Mouse (Mus musculus): ENCODE results near the gene Cd3eap.

Gene Cd3eap

GRCm38 (mm10) chr7:19362276-19362675 lies 3.0 kb upstream of the Cd3eap start:
- no peak for DNase-seq (ENCODE audit: low spot score in 2 of 2)

GRCm38 (mm10) chr7:19361720-19362119 lies 2.4 kb upstream of the Cd3eap start:
- peak; percentile 83 to 88 for DNase-seq (ENCODE audit: low spot score in 2 of 2)

- DNase-seq (ENCODE audit: low spot score in 2 of 2): peak; percentile 92 to 94
These were observed 1.7 kb upstream of the Cd3eap start for GRCm38 (mm10) chr7:19360944-19361343.

GRCm38 (mm10) chr7:19359892-19360641 lies 784 bp upstream of the Cd3eap start:
- peak; percentile 80 to 84 for DNase-seq (ENCODE audit: low spot score in 2 of 2)

GRCm38 (mm10) chr7:19358634-19359033 lies 649 bp downstream of the Cd3eap start:
- DNase-seq (ENCODE audit: low spot score in 2 of 2): no peak

- DNase-seq (ENCODE audit: low spot score in 2 of 2): no peak
These were observed 1.6 kb downstream of the Cd3eap start for GRCm38 (mm10) chr7:19357381-19358375.

- DNase-seq (ENCODE audit: low spot score in 2 of 2): no peak
These were observed 3.0 kb downstream of the Cd3eap start for GRCm38 (mm10) chr7:19356311-19356710.

- DNase-seq (ENCODE audit: low spot score in 2 of 2): no peak
These were observed 4.3 kb downstream of the Cd3eap start for GRCm38 (mm10) chr7:19354991-19355390.

- no peak for DNase-seq (ENCODE audit: low spot score in 2 of 2)
These were observed 9.1 kb downstream of the Cd3eap start for GRCm38 (mm10) chr7:19350221-19350620.

GRCm38 (mm10) chr7:19349188-19349915 lies 9.9 kb downstream of the Cd3eap start:
- no peak for DNase-seq (ENCODE audit: low spot score in 2 of 2)

GRCm38 (mm10) chr7:19344938-19345471 lies 14.3 kb downstream of the Cd3eap start:
- DNase-seq (ENCODE audit: low spot score in 2 of 2): peak; percentile 92 to 95

- DNase-seq (ENCODE audit: low spot score in 2 of 2): no peak
These were observed 14.9 kb downstream of the Cd3eap start, which contains the start of gene Ercc1 for GRCm38 (mm10) chr7:19344237-19344847. Ercc1 (plus strand) TSS chr7:19344778.

- peak; percentile 62 to 68 for DNase-seq (ENCODE audit: low spot score in 2 of 2)
These were observed 16.0 kb downstream of the Cd3eap start for GRCm38 (mm10) chr7:19343210-19343808.

GRCm38 (mm10) chr7:19342481-19343027 lies 16.7 kb downstream of the Cd3eap start:
- peak; percentile 81 to 86 for DNase-seq (ENCODE audit: low spot score in 2 of 2)

- no peak for DNase-seq (ENCODE audit: low spot score in 2 of 2)
These were observed 17.4 kb downstream of the Cd3eap start for GRCm38 (mm10) chr7:19341761-19342409.

GRCm38 (mm10) chr7:19341250-19341649 lies 18.0 kb downstream of the Cd3eap start:
- DNase-seq (ENCODE audit: low spot score in 2 of 2): no peak

GRCm38 (mm10) chr7:19338596-19338995 lies 20.7 kb downstream of the Cd3eap start:
- DNase-seq (ENCODE audit: low spot score in 2 of 2): no peak

GRCm38 (mm10) chr7:19338060-19338459 lies 21.2 kb downstream of the Cd3eap start:
- no peak for DNase-seq (ENCODE audit: low spot score in 2 of 2)

GRCm38 (mm10) chr7:19337122-19337521 lies 22.2 kb downstream of the Cd3eap start:
- no peak for DNase-seq (ENCODE audit: low spot score in 2 of 2)

GRCm38 (mm10) chr7:19335583-19335982 lies 23.7 kb downstream of the Cd3eap start:
- no peak for DNase-seq (ENCODE audit: low spot score in 2 of 2)
